Mouse (Mus musculus) MEL (cell line): ENCODE measurements around the gene Fam49a.

ENCODE experiments used
- HCFC1 ChIP-seq: IDR thresholded peaks from 2 replicates; pipeline ENCODE4 v1.6.1; 2012; ENCODE audit warnings: low read depth, mild to moderate bottlenecking, inconsistent platforms, low read length, improper control_type of control experiment, moderate library complexity
- MAX ChIP-seq: IDR thresholded peaks from 2 replicates; pipeline ENCODE4 v1.6.1; 2011; ENCODE audit warnings: low read length, improper control_type of control experiment

DNA sequence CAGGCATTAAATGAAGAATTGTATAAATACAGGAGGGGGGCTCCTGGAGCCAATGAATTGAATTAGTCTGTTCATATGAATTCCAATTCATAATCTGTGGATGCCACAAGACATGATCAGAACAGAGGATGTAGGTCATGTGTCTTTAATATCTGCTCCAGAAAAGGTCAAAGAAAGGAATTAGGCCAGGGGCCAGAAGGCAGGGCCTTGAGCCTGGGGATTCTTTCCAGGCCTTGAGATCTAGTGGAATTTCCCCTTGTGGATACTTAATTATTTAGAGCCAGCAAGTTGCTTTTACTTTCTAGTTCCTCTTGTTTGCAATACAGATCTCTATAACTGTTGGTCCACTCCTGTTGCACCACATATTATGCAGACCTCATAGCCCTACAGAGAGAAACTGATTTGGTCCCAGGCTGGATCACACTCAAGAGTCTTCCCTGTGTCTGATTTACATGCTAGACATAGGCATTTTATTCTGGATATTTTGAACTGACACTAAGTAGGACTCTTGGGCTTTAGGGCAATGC is 31.8 kb upstream of the Fam49a start:
- TF ChIP-seq HCFC1 (no peak), MAX (no peak)
